Mouse (Mus musculus): ENCODE results near the gene Arhgef6. TPM values are rescaled to one million over a fixed set of nuclear protein-coding genes. Genes with fewer than 3 reads are reported as not detected.

Arhgef6 gene
- polyA plus RNA-seq, 1 experiment: 19.2 TPM

GRCm38 (mm10) chrX:57303188-57303878 lies 35.2 kb downstream of the Arhgef6 start:
- no peak for TF ChIP-seq POLR2A (IDR thresholded peaks at IDR 0.05; ENCODE audit: control insufficient read depth, low read depth, low read length)
- TF ChIP-seq CTCF (IDR thresholded peaks at IDR 0.05; ENCODE audit: control insufficient read depth, insufficient read depth, insufficient replicate concordance, low read depth, low read length): no peak
- Histone ChIP-seq H3K27me3 (ENCODE audit: control insufficient read depth, insufficient read depth, low read length) (no peaks in the 10 kb centered on the region), H3K27ac (ENCODE audit: control insufficient read depth, insufficient read depth, low read depth, low read length) (no peak overlapping the region), H3K36me3 (ENCODE audit: control insufficient read depth, insufficient read depth, low read length) (no peaks in the 10 kb centered on the region), H3K4me1 (ENCODE audit: control insufficient read depth, insufficient read depth, low read length) (no peaks in the 10 kb centered on the region), H3K4me3 (ENCODE audit: control insufficient read depth, low read depth, low read length) (no peak overlapping the region)

- H3K4me3 ChIP-seq (ENCODE audit: control insufficient read depth, low read depth, low read length): no peak overlapping the region
- no peaks in the 10 kb centered on the region for H3K27me3 ChIP-seq (ENCODE audit: control insufficient read depth, insufficient read depth, low read length)
- TF ChIP-seq POLR2A (IDR thresholded peaks at IDR 0.05; ENCODE audit: control insufficient read depth, low read depth, low read length) (no peak), CTCF (IDR thresholded peaks at IDR 0.05; ENCODE audit: control insufficient read depth, insufficient read depth, insufficient replicate concordance, low read depth, low read length) (no peak)
- H3K4me1 ChIP-seq (ENCODE audit: control insufficient read depth, insufficient read depth, low read length): no peaks in the 10 kb centered on the region
- H3K36me3 ChIP-seq (ENCODE audit: control insufficient read depth, insufficient read depth, low read length): no peaks in the 10 kb centered on the region
- no peak overlapping the region for H3K27ac ChIP-seq (ENCODE audit: control insufficient read depth, insufficient read depth, low read depth, low read length)
Observed at GRCm38 (mm10) chrX:57298946-57299345, 39.6 kb downstream of the Arhgef6 start.

- Histone ChIP-seq H3K36me3 (ENCODE audit: control insufficient read depth, insufficient read depth, low read length) (no peaks in the 10 kb centered on the region), H3K4me3 (ENCODE audit: control insufficient read depth, low read depth, low read length) (no peak overlapping the region), H3K4me1 (ENCODE audit: control insufficient read depth, insufficient read depth, low read length) (no peaks in the 10 kb centered on the region), H3K27ac (ENCODE audit: control insufficient read depth, insufficient read depth, low read depth, low read length) (no peak overlapping the region), H3K27me3 (ENCODE audit: control insufficient read depth, insufficient read depth, low read length) (no peaks in the 10 kb centered on the region)
- no peak for TF ChIP-seq POLR2A (IDR thresholded peaks at IDR 0.05; ENCODE audit: control insufficient read depth, low read depth, low read length)
- TF ChIP-seq CTCF (IDR thresholded peaks at IDR 0.05; ENCODE audit: control insufficient read depth, insufficient read depth, insufficient replicate concordance, low read depth, low read length): no peak
Observed at GRCm38 (mm10) chrX:57288458-57288857, 50.1 kb downstream of the Arhgef6 start.

GRCm38 (mm10) chrX:57286281-57286680 lies 52.2 kb downstream of the Arhgef6 start:
- no peak overlapping the region for H3K27ac ChIP-seq (ENCODE audit: control insufficient read depth, insufficient read depth, low read depth, low read length)
- no peak overlapping the region for H3K4me3 ChIP-seq (ENCODE audit: control insufficient read depth, low read depth, low read length)
- no peaks in the 10 kb centered on the region for H3K4me1 ChIP-seq (ENCODE audit: control insufficient read depth, insufficient read depth, low read length)
- H3K36me3 ChIP-seq (ENCODE audit: control insufficient read depth, insufficient read depth, low read length): no peaks in the 10 kb centered on the region
- TF ChIP-seq CTCF (IDR thresholded peaks at IDR 0.05; ENCODE audit: control insufficient read depth, insufficient read depth, insufficient replicate concordance, low read depth, low read length) (no peak), POLR2A (IDR thresholded peaks at IDR 0.05; ENCODE audit: control insufficient read depth, low read depth, low read length) (no peak)
- no peaks in the 10 kb centered on the region for H3K27me3 ChIP-seq (ENCODE audit: control insufficient read depth, insufficient read depth, low read length)

GRCm38 (mm10) chrX:57282184-57282583 lies 56.3 kb downstream of the Arhgef6 start:
- H3K27me3 ChIP-seq (ENCODE audit: control insufficient read depth, insufficient read depth, low read length): no peaks in the 10 kb centered on the region
- no peak for TF ChIP-seq POLR2A (IDR thresholded peaks at IDR 0.05; ENCODE audit: control insufficient read depth, low read depth, low read length)
- no peak for TF ChIP-seq CTCF (IDR thresholded peaks at IDR 0.05; ENCODE audit: control insufficient read depth, insufficient read depth, insufficient replicate concordance, low read depth, low read length)
- H3K4me1 ChIP-seq (ENCODE audit: control insufficient read depth, insufficient read depth, low read length): no peaks in the 10 kb centered on the region
- no peaks in the 10 kb centered on the region for H3K36me3 ChIP-seq (ENCODE audit: control insufficient read depth, insufficient read depth, low read length)
- H3K27ac ChIP-seq (ENCODE audit: control insufficient read depth, insufficient read depth, low read depth, low read length): no peak overlapping the region
- H3K4me3 ChIP-seq (ENCODE audit: control insufficient read depth, low read depth, low read length): no peak overlapping the region

- 0 out of 2 replicates have a peak overlapping the region, but pooled peaks have one; percentile 21 for H3K27ac ChIP-seq (ENCODE audit: control insufficient read depth, insufficient read depth, low read depth, low read length)
- TF ChIP-seq CTCF (IDR thresholded peaks at IDR 0.05; ENCODE audit: control insufficient read depth, insufficient read depth, insufficient replicate concordance, low read depth, low read length) (no peak), POLR2A (IDR thresholded peaks at IDR 0.05; ENCODE audit: control insufficient read depth, low read depth, low read length) (no peak)
- no peaks in the 10 kb centered on the region for H3K36me3 ChIP-seq (ENCODE audit: control insufficient read depth, insufficient read depth, low read length)
- no peaks in the 10 kb centered on the region for H3K27me3 ChIP-seq (ENCODE audit: control insufficient read depth, insufficient read depth, low read length)
- no peak overlapping the region for H3K4me3 ChIP-seq (ENCODE audit: control insufficient read depth, low read depth, low read length)
- H3K4me1 ChIP-seq (ENCODE audit: control insufficient read depth, insufficient read depth, low read length): no peaks in the 10 kb centered on the region
Observed at GRCm38 (mm10) chrX:57277560-57278335, 60.8 kb downstream of the Arhgef6 start.

GRCm38 (mm10) chrX:57263515-57263914 lies 75.0 kb downstream of the Arhgef6 start:
- Histone ChIP-seq H3K4me3 (ENCODE audit: control insufficient read depth, low read depth, low read length) (no peak overlapping the region), H3K27me3 (ENCODE audit: control insufficient read depth, insufficient read depth, low read length) (no peaks in the 10 kb centered on the region), H3K27ac (ENCODE audit: control insufficient read depth, insufficient read depth, low read depth, low read length) (no peak overlapping the region), H3K4me1 (ENCODE audit: control insufficient read depth, insufficient read depth, low read length) (no peaks in the 10 kb centered on the region), H3K36me3 (ENCODE audit: control insufficient read depth, insufficient read depth, low read length) (no peaks in the 10 kb centered on the region)
- no peak for TF ChIP-seq POLR2A (IDR thresholded peaks at IDR 0.05; ENCODE audit: control insufficient read depth, low read depth, low read length)
- TF ChIP-seq CTCF (IDR thresholded peaks at IDR 0.05; ENCODE audit: control insufficient read depth, insufficient read depth, insufficient replicate concordance, low read depth, low read length): no peak
